Mouse (Mus musculus): Measurements from ENCODE around the gene Ptprs. TPM values are rescaled to one million over a fixed set of nuclear protein-coding genes. Genes with fewer than 3 reads are reported as not detected.

The Ptprs gene
- polyA plus RNA-seq, 1 experiment from 2014 or later = 174 TPM

GRCm38 (mm10) chr17:56371029-56371660, 105.1 kb downstream of the Ptprs start:
- H3K27me3 ChIP-seq (ENCODE audit: control insufficient read depth, insufficient read depth, low read length) = no peaks in the 10 kb centered on the region
- DNase-seq (ENCODE audit: low spot score) (no peak), ATAC-seq (ENCODE audit: insufficient read depth, low FRiP score, low TSS enrichment) (no peak)
- H3K4me2 ChIP-seq (ENCODE audit: low read depth) = no peak overlapping the region
- WGBS = 56% methylated on average over 15 of the region's 15 CpGs
- H3K4me1 ChIP-seq (ENCODE audit: control insufficient read depth, insufficient read depth, low read length) = no peaks in the 10 kb centered on the region
- peaks cover 7% of the 10 kb centered on the region for H3K36me3 ChIP-seq (ENCODE audit: control insufficient read depth, insufficient read depth, low read length)
- no peak overlapping the region for H3K4me3 ChIP-seq (ENCODE audit: low read depth, low read length)
- H3K9me3 ChIP-seq (ENCODE audit: control insufficient read depth, low read length) = no peaks in the 10 kb centered on the region
- H3K9ac ChIP-seq (ENCODE audit: low read length) = no peak overlapping the region
- H3K27ac ChIP-seq (ENCODE audit: low read depth, low read length) = no peak overlapping the region

DNA sequence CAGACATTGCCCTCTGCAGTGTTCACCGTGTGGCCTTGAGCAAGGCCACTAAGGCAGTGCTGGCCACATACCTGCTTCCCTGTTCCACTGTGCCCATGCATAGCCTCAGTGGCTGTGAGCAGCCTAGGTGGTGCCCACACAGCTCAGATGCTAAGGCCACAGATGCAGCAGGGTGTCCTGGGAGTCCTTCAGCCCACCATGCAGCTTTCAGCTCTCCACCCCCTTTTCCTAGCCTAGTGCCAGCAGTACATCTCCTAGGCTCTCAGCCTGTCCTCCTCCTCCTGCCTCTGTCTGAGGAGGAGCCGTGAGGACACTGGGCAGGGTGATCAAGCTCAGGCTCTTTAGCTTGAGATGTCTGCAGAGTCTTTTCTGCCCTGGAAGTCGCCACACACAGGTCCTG, 106.2 kb downstream of the Ptprs start:
- Histone ChIP-seq H3K27me3 (ENCODE audit: control insufficient read depth, insufficient read depth, low read length) (no peaks in the 10 kb centered on the region), H3K9ac (ENCODE audit: low read length) (no peak overlapping the region), H3K4me1 (ENCODE audit: control insufficient read depth, insufficient read depth, low read length) (0 out of 2 replicates have a peak, but pooled peaks cover 5% of the 10 kb centered on the region), H3K9me3 (ENCODE audit: control insufficient read depth, low read length) (no peaks in the 10 kb centered on the region), H3K4me2 (ENCODE audit: low read depth) (no peak overlapping the region), H3K27ac (ENCODE audit: low read depth, low read length) (no peak overlapping the region), H3K4me3 (ENCODE audit: low read depth, low read length) (no peak overlapping the region), H3K36me3 (ENCODE audit: control insufficient read depth, insufficient read depth, low read length) (peaks cover 7% of the 10 kb centered on the region)
- no peak for DNase-seq (ENCODE audit: low spot score)
- no peak for ATAC-seq (ENCODE audit: insufficient read depth, low FRiP score, low TSS enrichment)
- WGBS = 89% methylated on average over 3 of the region's 3 CpGs

DNA sequence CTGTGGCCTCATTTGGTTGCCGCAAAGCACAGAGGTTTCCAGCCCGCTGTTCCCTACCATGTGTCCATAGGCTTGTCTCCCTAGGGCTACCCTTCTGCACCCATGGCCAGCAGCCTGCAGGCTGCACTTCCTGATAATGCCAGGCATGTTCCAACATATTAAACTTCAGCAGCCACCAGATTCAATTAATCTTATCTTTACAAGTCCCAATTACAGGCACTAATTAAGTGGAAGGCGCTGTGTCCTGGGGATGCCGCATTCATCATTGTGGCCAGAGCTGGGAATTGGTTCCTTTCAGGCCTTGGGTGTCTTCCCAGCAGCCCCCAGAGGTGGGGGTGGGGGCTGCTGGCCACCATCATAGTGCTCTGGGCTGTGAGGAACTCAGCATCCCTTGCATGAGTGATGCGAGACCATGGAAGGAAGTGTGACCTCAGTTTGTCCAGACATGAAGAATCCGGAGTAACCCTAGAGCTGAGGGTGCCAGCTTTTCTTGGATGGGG, 107.9 kb downstream of the Ptprs start:
- ATAC-seq (ENCODE audit: insufficient read depth, low FRiP score, low TSS enrichment) (no peak), DNase-seq (ENCODE audit: low spot score) (no peak)
- Histone ChIP-seq H3K27ac (ENCODE audit: low read depth, low read length) (no peak overlapping the region), H3K36me3 (ENCODE audit: control insufficient read depth, insufficient read depth, low read length) (peaks cover 3% of the 10 kb centered on the region), H3K4me3 (ENCODE audit: low read depth, low read length) (no peak overlapping the region), H3K4me2 (ENCODE audit: low read depth) (no peak overlapping the region), H3K9ac (ENCODE audit: low read length) (no peak overlapping the region), H3K4me1 (ENCODE audit: control insufficient read depth, insufficient read depth, low read length) (0 out of 2 replicates have a peak, but pooled peaks cover 5% of the 10 kb centered on the region), H3K9me3 (ENCODE audit: control insufficient read depth, low read length) (no peaks in the 10 kb centered on the region), H3K27me3 (ENCODE audit: control insufficient read depth, insufficient read depth, low read length) (no peaks in the 10 kb centered on the region)
- WGBS = 95% methylated on average over 6 of the region's 6 CpGs

DNA sequence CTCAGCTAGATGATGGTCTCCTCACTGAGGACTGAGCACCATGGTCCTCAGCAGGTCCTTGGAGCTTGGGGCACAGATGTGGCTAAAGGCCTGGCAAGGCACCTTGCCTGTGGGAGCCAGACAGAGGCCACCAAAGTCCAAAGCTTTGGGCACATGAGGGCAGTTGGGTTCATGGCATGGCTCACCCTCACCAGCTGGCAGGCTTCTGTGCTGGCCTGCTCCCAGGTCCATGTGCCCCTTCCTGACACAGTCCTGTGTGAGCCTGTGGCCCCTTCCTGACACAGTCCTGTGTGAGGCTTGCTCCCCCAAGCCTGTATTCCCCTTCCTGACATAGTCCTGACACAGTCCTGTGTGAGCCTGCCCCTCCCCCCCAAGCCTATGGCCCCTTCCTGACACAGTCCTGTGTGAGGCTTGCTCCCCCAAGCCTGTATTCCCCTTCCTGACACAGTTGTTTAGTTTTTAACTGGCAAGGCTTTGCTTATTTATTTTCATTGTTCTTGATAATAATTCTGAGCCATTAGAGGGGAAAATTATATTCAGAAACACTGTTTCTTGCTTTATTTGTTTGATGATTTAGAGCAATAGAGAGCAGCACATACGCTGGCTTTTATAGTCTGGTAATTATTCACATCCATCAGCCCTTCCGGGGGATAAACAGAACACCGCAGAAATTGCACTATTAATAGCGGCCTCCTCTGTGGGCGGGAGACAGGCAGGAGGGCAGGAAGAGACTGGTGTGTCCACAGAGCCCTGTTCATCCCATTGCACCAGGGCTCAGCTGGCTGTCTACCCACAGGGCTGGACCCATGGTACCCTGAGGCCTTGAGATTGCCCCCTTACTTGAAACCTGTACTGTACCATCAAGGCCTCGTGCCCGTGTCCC, 110.3 kb downstream of the Ptprs start:
- H3K4me2 ChIP-seq (ENCODE audit: low read depth) = no peak overlapping the region
- H3K9ac ChIP-seq (ENCODE audit: low read length) = no peak overlapping the region
- H3K4me3 ChIP-seq (ENCODE audit: low read depth, low read length) = no peak overlapping the region
- peak overlapping the region; percentile 63; the same call in 1 of the 2 replicates for H3K27ac ChIP-seq (ENCODE audit: low read depth, low read length)
- H3K36me3 ChIP-seq (ENCODE audit: control insufficient read depth, insufficient read depth, low read length) = no peaks in the 10 kb centered on the region
- WGBS = 74% methylated on average over 7 of the region's 7 CpGs
- no peak for DNase-seq (ENCODE audit: low spot score)
- peak; percentile 52; the same call in 1 of the 2 replicates for ATAC-seq (ENCODE audit: insufficient read depth, low FRiP score, low TSS enrichment)
- no peaks in the 10 kb centered on the region for H3K9me3 ChIP-seq (ENCODE audit: control insufficient read depth, low read length)
- 0 out of 2 replicates have a peak, but pooled peaks cover 5% of the 10 kb centered on the region for H3K4me1 ChIP-seq (ENCODE audit: control insufficient read depth, insufficient read depth, low read length)
- H3K27me3 ChIP-seq (ENCODE audit: control insufficient read depth, insufficient read depth, low read length) = no peaks in the 10 kb centered on the region

Small RNA genes within 50 kb of the gene (microRNA-seq; reads per million reads assigned to microRNA genes)
- 2.3 reads per million for gene Mir6977

Other genes with a start within 250 kb of the Ptprs start
- gene Fem1a, start 219.7 kb downstream of the Ptprs start, polyA plus RNA-seq (2014; fragmentation: Nextera tagmentation; extraction: Ambion mirVana) = 16.8 and 18.3 TPM in 2 replicates
- gene Ticam1, start 199.7 kb downstream of the Ptprs start, polyA plus RNA-seq (2014; fragmentation: Nextera tagmentation; extraction: Ambion mirVana) = 2.4 and 2.5 TPM in 2 replicates
- 33.0 and 37.8 TPM in 2 replicates for gene Plin3, start 183.6 kb downstream of the Ptprs start, polyA plus RNA-seq (2014; fragmentation: Nextera tagmentation; extraction: Ambion mirVana)
- not detected in 2 replicates for gene Arrdc5, start 176.2 kb downstream of the Ptprs start, polyA plus RNA-seq (2014; fragmentation: Nextera tagmentation; extraction: Ambion mirVana)
- 116 and 128 TPM in 2 replicates for gene Uhrf1, start 173.2 kb downstream of the Ptprs start, polyA plus RNA-seq (2014; fragmentation: Nextera tagmentation; extraction: Ambion mirVana)
- gene Kdm4b, start 150.4 kb downstream of the Ptprs start, polyA plus RNA-seq (2014; fragmentation: Nextera tagmentation; extraction: Ambion mirVana) = 53.5 and 59.9 TPM in 2 replicates
- gene Znrf4, start 35.9 kb upstream of the Ptprs start, polyA plus RNA-seq (2014; fragmentation: Nextera tagmentation; extraction: Ambion mirVana) = not detected in 2 replicates
- 1.1 and 2.1 TPM in 2 replicates for gene Gm20219, start 77.9 kb upstream of the Ptprs start, polyA plus RNA-seq (2014; fragmentation: Nextera tagmentation; extraction: Ambion mirVana)
- 51.6 and 56.8 TPM in 2 replicates for gene Safb2, start 108.1 kb upstream of the Ptprs start, polyA plus RNA-seq (2014; fragmentation: Nextera tagmentation; extraction: Ambion mirVana)
- 114 and 120 TPM in 2 replicates for gene Safb, start 108.3 kb upstream of the Ptprs start, polyA plus RNA-seq (2014; fragmentation: Nextera tagmentation; extraction: Ambion mirVana)
- 178 and 203 TPM in 2 replicates for gene 2410015M20Rik, start 133.3 kb upstream of the Ptprs start, polyA plus RNA-seq (2014; fragmentation: Nextera tagmentation; extraction: Ambion mirVana)
- gene Rpl36, start 136.9 kb upstream of the Ptprs start, polyA plus RNA-seq (2014; fragmentation: Nextera tagmentation; extraction: Ambion mirVana) = 1,299 and 1,352 TPM in 2 replicates
- gene Lonp1, start 150.4 kb upstream of the Ptprs start, polyA plus RNA-seq (2014; fragmentation: Nextera tagmentation; extraction: Ambion mirVana) = 56.0 and 56.3 TPM in 2 replicates
- 0.54 and 0.92 TPM in 2 replicates for gene Catsperd, start 151.7 kb upstream of the Ptprs start, polyA plus RNA-seq (2014; fragmentation: Nextera tagmentation; extraction: Ambion mirVana)
- gene Ranbp3, start 196.8 kb upstream of the Ptprs start, polyA plus RNA-seq (2014; fragmentation: Nextera tagmentation; extraction: Ambion mirVana) = 112 and 119 TPM in 2 replicates
- 403 and 406 TPM in 2 replicates for gene Ndufa11, start 241.3 kb upstream of the Ptprs start, polyA plus RNA-seq (2014; fragmentation: Nextera tagmentation; extraction: Ambion mirVana)
- 17.3 and 17.6 TPM in 2 replicates for gene Vmac, start 241.5 kb upstream of the Ptprs start, polyA plus RNA-seq (2014; fragmentation: Nextera tagmentation; extraction: Ambion mirVana)

All from neural tube, embryonic 11.5 days (tissue).